Mouse (Mus musculus) liver, embryonic 13.5 days (tissue): ENCODE results near the gene Sh2b3. TPM values are rescaled to one million over a fixed set of nuclear protein-coding genes. Genes with fewer than 3 reads are reported as not detected.

Experiments
- ATAC-seq: fragments of 200-750 bp; cut with Nextera tagmentation; 2 replicates; pipeline ENCODE4 v1.8.0; 2017; ENCODE audit warnings: low read depth, mild to moderate bottlenecking, moderate number of reproducible peaks, moderate library complexity
- DNase-seq: peaks from one replicate; pipeline ENCODE4 v3.0.0; 2022
- H3K27ac ChIP-seq: fragments of 300-500 bp; sonication (generic); 2 replicates; pipeline ENCODE4 v1.5.1; 2015; ENCODE audit warnings: moderate library complexity, mild to moderate bottlenecking, inconsistent platforms
- H3K27me3 ChIP-seq: fragments of 300-500 bp; sonication (generic); 2 replicates; pipeline ENCODE4 v1.6.1; 2015; ENCODE audit warnings: mild to moderate bottlenecking, inconsistent platforms
- H3K36me3 ChIP-seq: fragments of 300-500 bp; sonication (generic); 2 replicates; pipeline ENCODE4 v1.6.1; 2015; ENCODE audit warnings: mild to moderate bottlenecking, inconsistent platforms
- H3K4me1 ChIP-seq: fragments of 300-500 bp; sonication (generic); replicated peaks from 2 replicates; pipeline ENCODE4 v1.6.1; 2015; ENCODE audit warnings: inconsistent platforms
- H3K4me2 ChIP-seq: fragments of 300-500 bp; sonication (generic); 2 replicates; pipeline ENCODE4 v1.6.1; 2015; ENCODE audit warnings: inconsistent platforms, mild to moderate bottlenecking, moderate library complexity
- H3K4me3 ChIP-seq: fragments of 300-500 bp; sonication (generic); replicated peaks from 2 replicates; pipeline ENCODE4 v1.5.1; 2015; ENCODE audit warnings: mild to moderate bottlenecking, inconsistent platforms
- H3K9ac ChIP-seq: fragments of 300-500 bp; sonication (generic); 2 replicates; pipeline ENCODE4 v1.6.1; 2015; ENCODE audit warnings: mild to moderate bottlenecking, inconsistent platforms
- H3K9me3 ChIP-seq: fragments of 300-500 bp; sonication (generic); replicated peaks from 2 replicates; pipeline ENCODE4 v1.6.1; 2016; ENCODE audit warnings: inconsistent platforms
- WGBS: fragments of 180-500 bp; shearing (Covaris S2); methylation state at CpG from one replicate; pipeline ENCODE4 v1.1.7; 2015; ENCODE audit not compliant: insufficient replicate concordance; 5-methylcytosine and 5-hydroxymethylcytosine counted together
- polyA plus RNA-seq: library from polyadenylated mRNA; unstranded; fragments of >200 nt; fragmentation: Nextera tagmentation; extraction: Ambion mirVana; gene quantifications from 2 replicates; pipeline ENCODE4 v1.2.1, GENCODE M21; 2015

Sh2b3 gene
- polyA plus RNA-seq, 1 experiment from 2014 or later, result 6.1 TPM

DNA sequence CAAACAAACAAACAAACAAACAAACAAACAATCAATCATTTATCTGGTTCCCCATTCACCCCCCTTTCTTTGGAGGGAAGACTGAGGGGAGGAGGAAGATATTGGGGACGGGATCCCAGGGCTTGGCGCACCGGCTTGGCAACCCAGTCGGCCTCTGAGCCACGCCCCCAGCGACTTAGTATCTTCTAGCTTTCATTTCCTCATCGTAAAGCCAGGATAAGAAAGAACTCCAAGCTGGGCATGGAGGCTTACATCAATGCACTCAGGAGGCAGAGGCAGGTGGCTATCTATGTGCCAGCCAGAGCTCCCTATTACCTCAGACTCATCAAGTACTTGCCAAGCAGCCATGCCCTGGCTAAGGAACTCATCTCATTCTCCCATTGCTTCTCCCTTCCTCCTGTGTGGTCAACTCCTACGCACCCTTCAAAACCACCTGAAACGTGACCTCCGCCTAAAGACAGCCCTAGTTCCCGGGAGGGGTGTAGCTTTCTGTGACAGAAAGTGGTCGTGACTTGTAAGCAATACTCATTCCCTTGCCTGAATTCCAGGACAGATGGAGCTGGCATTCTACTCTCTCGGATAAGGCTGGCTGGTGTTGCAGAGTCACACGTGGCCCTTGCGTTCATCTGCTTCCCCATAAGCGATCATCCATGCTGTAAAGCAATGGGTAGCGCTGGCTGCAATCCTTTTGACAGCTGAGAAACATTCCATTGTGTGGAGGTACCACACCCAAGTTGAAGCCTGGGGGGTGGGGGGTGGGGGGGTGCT, 5.9 kb upstream of the Sh2b3 start:
- no peaks in the 10 kb centered on the region for H3K9me3 ChIP-seq
- peak overlapping the region; percentile 63 for H3K4me3 ChIP-seq
- H3K4me1 ChIP-seq, result peaks cover 50% of the 10 kb centered on the region
- no peak for ATAC-seq
- H3K9ac ChIP-seq, result peak overlapping the region; percentile 75
- DNase-seq, result no peak
- H3K27ac ChIP-seq, result no peak overlapping the region
- 14% methylated on average over 17 of the region's 17 CpGs for WGBS
- H3K4me2 ChIP-seq, result peak overlapping the region; percentile 89
- peaks cover 36% of the 10 kb centered on the region for H3K27me3 ChIP-seq
- H3K36me3 ChIP-seq, result no peaks in the 10 kb centered on the region

DNA sequence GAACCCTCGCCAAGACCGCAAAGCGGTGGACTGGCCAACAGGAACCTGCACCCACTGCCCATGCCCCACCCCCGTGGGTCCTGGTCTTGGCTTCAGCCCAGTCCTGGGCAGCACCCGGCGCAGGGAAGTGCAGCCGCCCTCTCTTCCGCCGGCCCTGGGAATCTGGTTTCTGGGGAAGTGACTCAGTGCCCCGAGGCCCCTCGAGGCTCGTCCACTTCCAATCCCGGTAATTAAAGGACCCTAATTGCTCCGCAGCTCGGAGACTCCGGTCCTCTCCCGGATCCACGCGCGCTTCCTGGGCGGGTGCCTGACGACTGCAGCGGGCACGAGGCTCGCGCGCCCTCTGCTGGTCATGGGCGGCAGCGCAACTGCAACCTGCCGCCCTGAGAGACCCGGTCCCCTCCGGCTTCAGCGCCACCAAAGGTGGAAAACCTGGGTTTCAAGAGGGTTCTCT, 5.2 kb upstream of the Sh2b3 start:
- Histone ChIP-seq H3K27ac (no peak overlapping the region), H3K9me3 (no peaks in the 10 kb centered on the region), H3K27me3 (peaks cover 39% of the 10 kb centered on the region), H3K9ac (peak overlapping the region; percentile 75), H3K36me3 (no peaks in the 10 kb centered on the region), H3K4me3 (peak overlapping the region; percentile 63), H3K4me2 (peak overlapping the region; percentile 89), H3K4me1 (peaks cover 50% of the 10 kb centered on the region)
- under 1% methylated on average over 33 of the region's 33 CpGs for WGBS
- ATAC-seq, result peak; percentile 68
- DNase-seq, result peak; percentile 71

DNA sequence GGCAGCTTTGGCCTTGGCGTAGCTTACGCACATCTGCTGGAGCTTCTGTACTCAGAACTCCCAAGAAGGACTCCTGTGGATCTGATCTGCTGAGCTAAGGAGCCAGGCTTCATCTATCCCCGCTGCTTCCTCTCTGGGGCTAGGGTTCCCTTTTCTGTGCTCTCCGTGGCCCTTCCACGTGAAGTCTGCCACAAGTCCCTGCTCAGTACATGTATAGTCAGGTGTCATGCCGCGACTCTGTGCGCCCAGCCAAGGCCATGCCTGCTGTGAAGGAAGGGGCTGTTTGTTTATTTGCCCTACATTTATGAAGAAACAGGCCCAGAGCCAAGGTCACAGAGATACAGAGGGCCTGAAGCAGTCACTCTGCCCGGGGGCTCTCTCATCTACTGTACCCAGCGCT, 4.5 kb upstream of the Sh2b3 start:
- 41% methylated on average over 10 of the region's 10 CpGs for WGBS
- peak overlapping the region; percentile 89 for H3K4me2 ChIP-seq
- no peak for DNase-seq

DNA sequence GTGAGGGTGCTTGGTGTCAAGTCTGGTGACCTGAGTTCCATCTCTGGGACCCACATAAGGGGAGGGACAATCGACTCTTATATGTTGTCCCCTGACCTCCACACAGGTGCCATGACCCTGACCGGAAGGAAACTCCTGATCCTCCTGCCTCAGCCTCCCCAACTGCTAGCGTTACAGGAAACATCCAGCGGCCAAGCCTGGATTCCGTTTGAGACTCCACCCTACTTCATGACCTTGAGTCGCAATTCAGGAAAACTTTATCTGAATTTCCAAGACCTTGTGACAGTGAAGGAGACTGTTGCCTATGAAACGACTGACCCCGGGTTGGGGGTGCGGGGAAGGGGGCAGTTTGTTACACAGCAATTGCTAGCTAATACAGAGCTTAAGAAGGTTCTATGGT, 4.1 kb upstream of the Sh2b3 start:
- H3K27me3 ChIP-seq, result peaks cover 42% of the 10 kb centered on the region
- ATAC-seq, result no peak
- H3K4me1 ChIP-seq, result peaks cover 59% of the 10 kb centered on the region
- WGBS, result 87% methylated on average over 9 of the region's 9 CpGs
- H3K36me3 ChIP-seq, result no peaks in the 10 kb centered on the region
- DNase-seq, result no peak
- no peak overlapping the region for H3K27ac ChIP-seq
- H3K9me3 ChIP-seq, result no peaks in the 10 kb centered on the region
- H3K4me3 ChIP-seq, result no peak overlapping the region
- no peak overlapping the region for H3K4me2 ChIP-seq
- no peak overlapping the region for H3K9ac ChIP-seq

More for the DNA sequence above, 4.5 kb upstream of the Sh2b3 start:
- ATAC-seq, result no peak
- H3K9ac ChIP-seq, result peak overlapping the region; percentile 75
- H3K27ac ChIP-seq, result no peak overlapping the region
- no peaks in the 10 kb centered on the region for H3K9me3 ChIP-seq
- H3K27me3 ChIP-seq, result peaks cover 42% of the 10 kb centered on the region
- no peak overlapping the region for H3K4me3 ChIP-seq
- no peaks in the 10 kb centered on the region for H3K36me3 ChIP-seq
- peaks cover 55% of the 10 kb centered on the region for H3K4me1 ChIP-seq

DNA sequence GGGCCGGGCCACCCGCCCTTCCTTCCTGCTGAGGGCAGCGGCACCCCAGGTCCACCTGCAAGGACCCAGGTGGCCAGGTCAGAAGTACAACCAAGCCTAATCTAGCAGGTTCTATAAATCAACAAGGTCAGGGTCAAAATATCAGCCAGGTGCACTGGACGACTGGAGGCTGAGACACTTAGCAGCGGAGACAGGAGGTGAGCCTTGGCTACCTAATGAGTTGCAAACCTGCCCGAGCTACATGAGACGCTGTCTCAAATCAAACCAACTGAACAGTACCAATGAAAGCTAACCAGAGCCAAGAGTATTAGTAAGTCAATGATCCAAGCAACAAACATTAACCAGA, 1.7 kb upstream of the Sh2b3 start:
- Histone ChIP-seq H3K4me3 (peak overlapping the region; percentile 88), H3K9me3 (no peaks in the 10 kb centered on the region), H3K4me1 (peaks cover 76% of the 10 kb centered on the region), H3K27ac (peak overlapping the region; percentile 85), H3K27me3 (peaks cover 25% of the 10 kb centered on the region), H3K4me2 (peak overlapping the region; percentile 98), H3K36me3 (no peaks in the 10 kb centered on the region), H3K9ac (peak overlapping the region; percentile 76)
- WGBS, result 34% methylated on average over 7 of the region's 7 CpGs
- DNase-seq (no peak), ATAC-seq (no peak)

DNA sequence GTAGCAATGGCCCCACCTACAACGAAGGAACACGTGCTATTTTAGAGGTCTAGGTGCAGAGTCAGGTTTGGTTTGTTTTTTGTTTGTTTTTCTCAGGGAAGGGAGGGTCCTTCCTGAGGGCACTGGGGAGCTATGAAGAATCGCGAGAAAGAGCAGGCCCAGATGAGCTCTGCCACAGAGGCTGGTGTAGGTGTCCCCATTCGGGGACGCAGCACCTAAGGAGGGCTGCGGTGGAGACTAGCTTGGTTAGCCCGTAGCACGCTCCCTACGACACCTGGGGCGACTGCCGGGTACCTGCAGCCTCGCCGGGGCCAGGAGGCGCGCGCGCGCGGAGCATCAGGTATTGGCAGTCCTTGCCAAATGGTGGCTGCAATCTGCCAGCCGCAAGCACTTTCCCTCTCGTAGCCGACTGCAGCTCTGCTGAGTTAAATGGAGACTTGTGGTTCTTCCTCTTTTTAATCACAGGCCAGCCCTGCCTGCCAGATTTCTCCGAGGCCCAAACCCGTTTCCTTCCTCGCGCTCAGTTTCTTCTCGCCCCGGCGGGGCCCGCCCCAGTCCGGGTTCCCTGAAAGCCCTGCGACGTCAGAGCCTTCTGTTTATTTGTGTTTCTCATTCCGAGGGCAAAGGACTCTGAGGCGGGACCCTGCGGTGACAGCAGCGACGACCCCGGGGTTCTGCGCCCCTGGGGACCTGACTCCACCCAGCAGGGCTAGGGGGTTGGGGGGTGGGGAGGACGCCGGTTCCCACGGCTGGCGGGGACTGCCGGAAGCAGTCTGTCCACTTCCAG, 1.1 kb upstream of the Sh2b3 start:
- ATAC-seq, result no peak
- no peak for DNase-seq
- Histone ChIP-seq H3K4me2 (peak overlapping the region; percentile 98), H3K36me3 (no peaks in the 10 kb centered on the region), H3K4me3 (peak overlapping the region; percentile 88), H3K9ac (peak overlapping the region; percentile 76), H3K9me3 (no peaks in the 10 kb centered on the region), H3K27ac (peak overlapping the region; percentile 85), H3K4me1 (peaks cover 77% of the 10 kb centered on the region), H3K27me3 (peaks cover 20% of the 10 kb centered on the region)
- under 1% methylated on average over 46 of the region's 46 CpGs for WGBS

DNA sequence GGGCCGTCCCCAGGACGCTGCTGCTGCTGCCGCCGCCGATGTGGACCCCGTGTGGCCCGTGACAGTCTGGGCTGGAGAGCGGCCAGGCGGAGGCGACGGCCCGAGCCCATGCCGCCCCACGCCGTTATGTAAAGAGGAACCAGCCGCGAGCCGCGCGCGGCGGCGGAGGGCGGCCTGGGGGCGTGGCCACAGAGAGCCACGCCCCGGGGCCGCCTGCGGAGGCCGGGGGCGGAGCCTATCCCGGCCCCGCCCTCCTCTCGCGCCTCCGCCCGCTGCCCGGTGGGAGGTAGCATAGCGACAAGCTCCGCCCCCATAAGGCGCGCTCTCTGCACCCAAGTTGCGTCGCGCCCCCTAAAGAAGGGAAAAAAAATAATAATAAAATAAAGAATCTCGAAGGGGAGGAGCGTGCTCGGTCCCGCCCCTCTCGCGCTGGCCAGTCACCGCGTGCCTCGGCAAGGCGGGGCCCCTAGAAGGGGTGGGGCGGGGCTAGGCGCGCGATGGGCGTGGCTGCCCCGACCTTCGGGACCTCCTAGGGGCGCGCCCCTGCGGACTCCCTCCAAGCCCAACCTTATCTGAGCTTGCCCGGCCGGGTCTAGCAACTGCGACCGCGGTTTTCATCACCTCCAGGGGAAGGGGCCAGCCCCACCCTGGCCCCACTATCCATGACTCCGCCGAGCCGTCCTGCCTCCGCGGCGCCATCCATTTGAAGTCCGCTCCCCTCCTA, 592 bp downstream of the Sh2b3 start:
- peak overlapping the region; percentile 89 for H3K9ac ChIP-seq
- peaks cover 77% of the 10 kb centered on the region for H3K4me1 ChIP-seq
- DNase-seq, result peak; percentile 92
- under 1% methylated on average over 67 of the region's 77 CpGs for WGBS
- H3K4me2 ChIP-seq, result peak overlapping the region; percentile 98
- H3K27me3 ChIP-seq, result peaks cover 14% of the 10 kb centered on the region
- peak overlapping the region; percentile 90 for H3K27ac ChIP-seq
- ATAC-seq, result peak; percentile 84
- H3K36me3 ChIP-seq, result 0 out of 2 replicates have a peak, but pooled peaks cover 3% of the 10 kb centered on the region
- H3K9me3 ChIP-seq, result no peaks in the 10 kb centered on the region
- H3K4me3 ChIP-seq, result peak overlapping the region; percentile 88

DNA sequence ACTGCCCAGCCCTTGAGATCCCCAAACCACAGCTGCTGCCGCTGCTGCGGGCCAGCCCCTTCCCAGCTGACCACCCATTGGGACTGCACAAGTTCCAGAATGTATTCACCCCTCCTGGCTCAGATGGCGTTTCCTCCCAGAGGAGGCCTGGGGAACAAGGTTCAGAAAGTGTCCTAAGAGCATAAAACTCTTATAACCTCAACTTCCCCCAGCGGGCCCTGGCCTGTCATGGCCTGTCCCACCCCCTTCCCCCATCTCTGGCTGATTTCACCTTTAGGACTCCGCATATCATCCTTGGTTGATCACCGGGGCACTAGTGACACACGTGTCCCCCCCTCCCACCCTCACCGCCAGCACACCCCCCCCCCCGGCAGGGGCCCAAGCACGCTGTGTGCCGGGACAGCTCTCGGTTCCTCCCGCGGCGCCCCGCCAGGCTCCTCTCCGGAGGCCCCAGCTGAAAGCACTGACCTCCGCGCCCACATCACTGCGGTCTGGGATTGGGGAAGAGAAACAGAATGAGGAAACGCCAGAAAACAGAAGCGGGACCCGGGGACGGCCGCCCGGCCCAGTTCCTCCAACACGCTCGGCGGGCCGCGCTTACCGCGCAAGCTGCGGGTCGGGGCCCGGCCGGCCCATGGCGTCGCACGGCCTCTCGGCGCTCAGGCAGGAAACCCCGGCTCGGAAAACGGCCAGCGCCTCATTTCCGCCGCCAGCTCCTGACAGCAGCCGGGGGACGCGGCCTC, 1.3 kb downstream of the Sh2b3 start:
- no peaks in the 10 kb centered on the region for H3K9me3 ChIP-seq
- peaks cover 79% of the 10 kb centered on the region for H3K4me1 ChIP-seq
- ATAC-seq (peak; percentile 13), DNase-seq (no peak)
- WGBS, result under 1% methylated on average over 39 of the region's 51 CpGs
- H3K27me3 ChIP-seq, result peaks cover 14% of the 10 kb centered on the region
- peak overlapping the region; percentile 98 for H3K4me2 ChIP-seq
- peak overlapping the region; percentile 88 for H3K4me3 ChIP-seq
- peak overlapping the region; percentile 89 for H3K9ac ChIP-seq
- H3K27ac ChIP-seq, result peak overlapping the region; percentile 90
- 0 out of 2 replicates have a peak, but pooled peaks cover 4% of the 10 kb centered on the region for H3K36me3 ChIP-seq

DNA sequence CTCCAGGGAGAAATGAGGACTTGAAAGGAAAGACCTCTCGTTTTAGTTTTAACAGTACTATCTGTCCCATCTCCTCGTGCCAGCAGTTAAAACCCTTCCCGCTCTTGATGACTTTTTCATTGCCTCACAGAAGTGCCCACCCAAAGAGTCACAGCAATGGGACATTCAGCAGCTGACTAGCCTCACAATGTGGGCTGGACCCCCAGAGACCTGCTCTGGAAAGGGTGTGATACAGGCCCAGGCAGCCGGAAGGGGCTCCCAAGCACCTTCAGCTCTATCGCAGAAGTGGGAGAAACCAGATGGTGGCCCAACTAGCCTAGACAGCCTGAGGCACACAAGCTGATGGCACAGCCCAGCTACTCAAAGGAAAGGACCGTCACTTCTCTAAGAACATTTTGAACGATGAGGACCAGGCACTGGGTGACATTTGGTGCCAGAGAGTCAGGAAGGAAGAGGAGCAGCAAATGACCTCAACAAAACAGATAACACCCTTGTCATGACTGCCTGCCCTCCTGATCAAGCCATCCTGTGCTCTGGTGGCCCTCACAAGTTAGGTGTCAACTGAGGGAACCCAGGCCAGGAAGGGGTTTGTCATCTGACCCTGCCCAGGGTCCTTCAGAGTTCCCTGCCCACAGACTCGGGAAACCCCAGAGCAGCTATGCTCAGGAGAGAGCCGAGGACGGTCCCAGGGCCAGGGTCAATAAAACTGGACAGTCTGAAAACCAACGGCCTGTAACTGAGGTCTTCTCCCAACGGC, 2.3 kb downstream of the Sh2b3 start:
- Histone ChIP-seq H3K9me3 (no peaks in the 10 kb centered on the region), H3K9ac (peak overlapping the region; percentile 89), H3K36me3 (0 out of 2 replicates have a peak, but pooled peaks cover 4% of the 10 kb centered on the region), H3K4me3 (peak overlapping the region; percentile 88), H3K27me3 (peaks cover 14% of the 10 kb centered on the region), H3K4me1 (peaks cover 82% of the 10 kb centered on the region), H3K27ac (peak overlapping the region; percentile 90), H3K4me2 (peak overlapping the region; percentile 98)
- 10% methylated on average over 12 of the region's 12 CpGs for WGBS
- DNase-seq (no peak), ATAC-seq (no peak)

DNA sequence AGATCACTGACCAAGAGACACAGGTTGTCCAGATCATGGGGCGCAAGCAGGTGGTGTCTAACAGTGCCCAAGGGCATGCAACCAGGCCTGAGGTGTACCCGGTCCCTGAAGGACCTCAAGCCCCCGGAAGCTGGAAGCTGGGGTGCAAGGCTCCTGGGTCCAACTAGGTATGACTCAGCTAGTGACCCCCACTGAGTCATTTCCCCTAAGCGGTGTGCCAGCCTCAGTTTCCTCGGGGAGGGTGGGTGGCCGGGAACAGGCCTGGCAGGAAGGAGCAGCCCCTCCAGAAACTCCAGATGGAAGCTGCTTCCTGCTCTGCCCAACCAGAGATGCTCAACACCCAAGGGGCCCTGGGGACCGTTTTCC, 3.2 kb downstream of the Sh2b3 start:
- ATAC-seq (no peak), DNase-seq (no peak)
- H3K27me3 ChIP-seq, result peaks cover 14% of the 10 kb centered on the region
- H3K4me2 ChIP-seq, result peak overlapping the region; percentile 98
- peaks cover 5% of the 10 kb centered on the region for H3K36me3 ChIP-seq
- H3K4me1 ChIP-seq, result peaks cover 84% of the 10 kb centered on the region
- no peaks in the 10 kb centered on the region for H3K9me3 ChIP-seq
- peak overlapping the region; percentile 89; the same call in 1 of the 2 replicates for H3K9ac ChIP-seq
- peak overlapping the region; percentile 88 for H3K4me3 ChIP-seq
- 33% methylated on average over 7 of the region's 7 CpGs for WGBS
- H3K27ac ChIP-seq, result peak overlapping the region; percentile 90
